Mouse (Mus musculus) c-Kit-negative CD71-positive TER-119-positive erythroid progenitor cells, embryonic 14.5 days (primary cell): ENCODE results near the gene Otof.
A peak's percentile ranks its signal among the peaks of the same experiment; 100 is the strongest.

ENCODE experiments used
- DNase-seq: peaks from one replicate; pipeline ENCODE4 v3.0.0-alpha.2; 2013; ENCODE audit warnings: low read depth, low spot score

The Otof gene

DNA sequence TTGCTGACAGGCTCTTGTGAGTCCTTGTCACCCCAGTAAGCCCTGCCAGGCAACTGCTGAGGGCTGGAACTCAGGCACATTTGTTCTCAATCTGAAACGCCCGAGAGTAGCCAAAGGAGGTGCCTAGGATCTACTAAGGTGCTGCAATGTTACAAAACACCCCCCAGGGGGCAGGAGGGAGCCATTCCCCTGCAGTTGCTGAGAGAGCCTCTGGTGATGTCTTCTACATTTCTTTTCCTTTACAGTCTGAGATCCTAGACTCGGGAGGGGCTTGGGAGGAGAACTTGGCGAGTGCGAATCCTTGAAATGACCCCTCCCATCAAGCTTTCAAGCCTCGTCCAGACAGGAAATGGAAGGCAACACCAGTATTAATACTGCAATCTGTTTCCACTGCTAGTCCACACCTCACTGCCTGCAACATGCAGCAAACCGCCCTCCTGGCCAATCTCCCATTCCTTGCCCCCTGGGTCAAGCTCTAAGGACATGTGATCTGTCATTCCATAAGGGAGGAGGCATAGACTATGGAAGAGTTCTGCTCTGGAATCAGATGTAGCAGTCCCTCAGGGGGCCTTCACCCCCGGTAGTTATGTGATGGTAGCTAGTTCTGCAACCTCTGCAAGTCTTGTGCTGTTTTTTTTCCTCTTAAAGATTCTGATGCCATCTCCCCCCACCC is 38.0 kb downstream of the Otof start:
- DNase-seq: no peak

DNA sequence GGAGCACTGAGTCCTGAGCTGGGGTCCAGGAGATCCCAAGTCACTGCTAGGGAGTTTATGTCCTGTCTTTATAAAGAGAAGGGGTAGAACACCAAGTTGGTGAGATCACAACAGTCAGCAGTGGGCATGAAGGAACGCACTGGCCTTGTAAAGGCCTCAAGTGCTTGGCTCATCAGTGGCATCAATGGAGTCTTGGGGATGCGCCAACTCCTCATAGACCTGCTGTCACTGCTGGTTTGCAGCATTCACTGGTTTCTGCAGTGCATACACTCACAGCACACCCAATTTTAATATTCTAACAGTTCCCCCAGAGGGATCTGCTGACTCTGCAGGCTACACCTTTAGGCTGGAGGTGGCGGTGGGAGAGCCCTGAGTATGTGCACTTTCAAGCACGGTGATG is 38.6 kb downstream of the Otof start:
- no peak for DNase-seq

GRCm38 (mm10) chr5:30416665-30417064 is 45.1 kb downstream of the Otof start:
- DNase-seq: no peak

- no peak for DNase-seq
Observed at GRCm38 (mm10) chr5:30415876-30416275, 45.9 kb downstream of the Otof start.

- DNase-seq: no peak
Observed at GRCm38 (mm10) chr5:30415381-30415780, 46.4 kb downstream of the Otof start.

DNA sequence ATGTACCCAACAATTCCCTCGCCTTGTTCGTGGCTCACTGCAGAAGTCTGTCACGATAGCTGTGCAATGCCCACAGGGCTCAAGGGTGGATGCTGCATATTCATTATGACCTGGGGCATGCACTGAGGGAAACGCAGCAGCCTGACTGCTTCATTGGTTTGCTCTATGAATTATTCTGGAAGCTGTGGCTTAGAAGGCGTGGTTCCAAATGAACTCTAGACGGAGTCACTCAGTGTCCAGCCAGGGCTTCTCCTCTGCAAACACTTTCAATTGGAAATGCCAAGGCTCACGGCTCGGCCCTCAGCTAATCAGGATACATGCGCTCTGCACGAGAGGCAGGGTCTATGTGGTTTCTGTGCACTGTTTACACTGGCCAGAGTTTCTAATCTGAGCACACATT is 50.2 kb downstream of the Otof start:
- no peak for DNase-seq

- no peak for DNase-seq
Observed at GRCm38 (mm10) chr5:30406876-30407275, 54.9 kb downstream of the Otof start.

- no peak for DNase-seq
Observed at GRCm38 (mm10) chr5:30401165-30401564, 60.6 kb downstream of the Otof start.

DNA sequence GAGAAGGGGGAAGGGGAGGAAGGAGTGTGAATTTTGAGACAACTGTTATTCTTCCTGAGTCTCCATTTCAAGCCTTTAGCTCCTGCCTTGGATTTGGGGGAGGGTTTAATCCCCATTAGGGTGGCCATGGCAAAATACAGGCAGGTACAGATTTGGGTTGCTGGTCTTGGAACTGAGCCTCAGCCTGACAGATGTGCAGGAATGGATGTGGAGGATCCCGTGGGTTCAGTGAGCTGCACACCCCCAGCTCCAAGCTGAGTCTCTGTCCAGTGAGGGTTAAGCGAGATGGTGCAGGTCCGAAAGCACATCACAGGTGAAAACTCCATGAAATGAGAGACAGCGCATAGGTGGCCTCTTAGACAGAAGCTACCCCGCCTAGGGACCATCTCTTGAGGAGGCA is 61.2 kb downstream of the Otof start:
- no peak for DNase-seq

GRCm38 (mm10) chr5:30391473-30391872 is 70.3 kb downstream of the Otof start:
- peak; percentile 9 for DNase-seq

- DNase-seq: no peak
Observed at GRCm38 (mm10) chr5:30389836-30390235, 71.9 kb downstream of the Otof start.

DNA sequence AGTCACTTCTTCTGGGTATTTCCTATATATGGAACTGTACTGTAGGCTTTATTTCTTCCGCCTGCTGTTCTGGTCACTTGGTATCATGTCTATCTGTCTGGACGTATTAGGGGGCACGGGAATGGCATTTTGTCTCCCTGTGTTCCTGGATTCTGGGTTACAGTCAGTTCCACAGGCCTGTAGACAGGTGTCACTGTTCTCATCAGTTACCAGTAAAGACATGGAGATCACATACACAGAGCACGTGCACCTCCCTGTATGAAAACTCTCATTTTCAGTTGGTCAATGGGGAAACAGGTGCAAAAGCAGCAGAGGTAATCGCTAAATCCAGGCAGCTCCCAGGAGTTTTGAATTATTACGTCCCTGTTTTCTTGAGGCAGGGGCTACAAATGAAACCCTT is 74.0 kb downstream of the Otof start:
- DNase-seq: no peak

GRCm38 (mm10) chr5:30382876-30383275 is 78.9 kb downstream of the Otof start:
- DNase-seq: no peak

- no peak for DNase-seq
Observed at GRCm38 (mm10) chr5:30369426-30369825, 92.3 kb downstream of the Otof start.

DNA sequence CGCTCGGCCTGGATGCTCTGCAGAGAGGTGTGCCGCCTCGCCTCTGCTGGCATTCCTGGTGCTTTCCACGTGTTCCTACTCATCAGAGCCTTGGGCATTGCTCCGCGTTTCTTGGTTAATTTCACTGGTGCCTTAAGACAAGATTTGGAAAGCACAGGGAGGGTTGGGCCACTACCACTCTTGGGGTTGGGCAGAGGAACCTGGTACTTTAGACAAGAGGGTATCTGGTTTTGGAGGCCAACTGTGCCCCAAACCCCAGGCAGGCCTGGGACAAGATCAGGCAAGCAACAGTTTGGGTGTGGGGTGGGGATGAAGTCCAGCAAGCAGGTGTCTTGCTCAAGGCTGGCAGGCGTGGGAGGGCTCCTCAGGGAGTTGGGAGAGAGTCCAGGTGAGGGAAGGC is 94.3 kb downstream of the Otof start:
- no peak for DNase-seq

- no peak for DNase-seq
Observed at GRCm38 (mm10) chr5:30358436-30359099, 103.2 kb downstream of the Otof start.

DNA sequence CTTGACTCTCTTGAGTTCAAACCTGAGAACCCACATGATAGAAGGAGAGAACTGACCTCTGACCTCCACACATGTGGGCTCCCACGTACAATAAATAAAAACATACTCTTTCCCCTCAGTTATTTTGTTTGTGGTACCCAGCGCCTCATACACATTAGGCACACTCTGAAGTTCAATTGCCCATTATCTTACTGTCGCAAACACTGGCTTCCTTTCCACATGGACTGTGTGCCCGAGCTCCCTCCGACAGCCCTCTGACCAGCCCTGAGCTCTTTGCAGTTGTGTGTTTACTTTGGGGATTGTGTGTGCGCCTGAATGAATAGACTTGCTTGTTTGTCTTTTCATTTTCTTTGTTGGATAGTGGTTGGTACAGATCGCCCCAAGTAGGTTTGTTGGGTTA is 105.1 kb downstream of the Otof start:
- DNase-seq: no peak

DNA sequence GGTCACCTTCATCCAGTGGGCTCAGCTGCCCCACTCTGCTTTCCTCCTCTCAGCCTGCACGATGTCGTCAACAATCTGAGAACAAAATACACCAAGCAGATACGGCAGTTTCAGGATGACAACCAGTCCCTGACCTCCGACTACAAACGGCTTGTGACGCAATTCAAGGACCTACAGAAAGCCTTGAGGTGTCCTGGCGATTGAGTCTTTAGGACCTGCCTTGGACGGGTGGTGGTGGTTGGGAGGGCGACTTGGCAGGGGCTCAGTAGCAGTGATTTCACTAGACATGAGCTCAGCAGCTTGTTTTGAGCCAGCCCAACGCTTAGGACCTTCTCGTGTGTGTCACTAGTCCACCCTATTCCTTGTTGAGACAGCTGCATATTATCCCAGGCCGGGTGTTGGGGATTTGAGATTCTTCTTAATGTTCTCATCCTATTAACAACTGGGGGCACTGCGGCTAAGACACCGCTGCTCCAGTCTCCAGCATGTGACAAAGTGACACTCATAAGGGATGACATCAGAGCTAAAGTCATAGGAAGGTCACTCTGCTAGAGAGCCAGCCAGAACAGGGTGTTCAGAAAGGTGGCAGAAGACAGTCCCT is 106.1 kb downstream of the Otof start:
- DNase-seq: no peak

GRCm38 (mm10) chr5:30355114-30355513 is 106.6 kb downstream of the Otof start:
- no peak for DNase-seq

DNA sequence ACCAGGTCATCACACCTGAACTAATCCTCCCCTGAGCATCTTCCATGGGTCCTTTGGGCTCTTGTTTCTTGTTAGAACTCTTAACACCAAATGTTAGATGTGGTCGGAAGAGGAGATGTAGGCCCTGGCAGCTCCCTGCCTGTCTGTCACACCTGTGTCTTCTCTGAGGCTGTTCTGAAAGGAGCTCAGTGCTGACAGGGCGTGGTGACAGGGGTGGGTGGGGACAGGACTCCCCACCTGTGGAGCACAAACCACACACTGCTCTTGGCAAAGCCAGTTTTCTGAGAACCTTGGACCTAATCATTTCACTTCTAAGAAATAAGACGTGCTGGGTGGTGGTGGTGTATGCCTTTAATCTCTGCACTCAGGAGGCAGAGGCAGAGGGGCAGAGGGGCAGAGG is 108.1 kb downstream of the Otof start:
- no peak for DNase-seq

- DNase-seq: no peak
Observed at GRCm38 (mm10) chr5:30343886-30344285, 117.8 kb downstream of the Otof start.

GRCm38 (mm10) chr5:30343107-30343506 is 118.6 kb downstream of the Otof start:
- DNase-seq: no peak

GRCm38 (mm10) chr5:30342601-30343015 is 119.1 kb downstream of the Otof start:
- DNase-seq: no peak
